Mouse (Mus musculus) right cerebral cortex, postnatal 25 days (tissue): Measurements from ENCODE around the gene Hgfac.

Experiments used
- DNase-seq: peaks from one replicate; pipeline ENCODE4 v3.0.0; 2022

The Hgfac gene

GRCm38 (mm10) chr5:35041268-35041829 lies at the start of gene Hgfac:
TSS of gene Hgfac (plus strand) at chr5:35041509.
- no peak for DNase-seq

GRCm38 (mm10) chr5:34998754-34999153 lies 42.6 kb upstream of the Hgfac start:
- DNase-seq: no peak

GRCm38 (mm10) chr5:34999281-34999680 lies 42.0 kb upstream of the Hgfac start:
- no peak for DNase-seq

- DNase-seq: no peak
These were observed 41.0 kb upstream of the Hgfac start for GRCm38 (mm10) chr5:35000323-35000722.

- no peak for DNase-seq
These were observed 40.2 kb upstream of the Hgfac start for GRCm38 (mm10) chr5:35001144-35001543.

GRCm38 (mm10) chr5:35003611-35004162 lies 37.6 kb upstream of the Hgfac start:
- no peak for DNase-seq

GRCm38 (mm10) chr5:35004769-35005168 lies 36.5 kb upstream of the Hgfac start:
- DNase-seq: no peak

GRCm38 (mm10) chr5:35005659-35006058 lies 35.6 kb upstream of the Hgfac start:
- no peak for DNase-seq

- no peak for DNase-seq
These were observed 34.7 kb upstream of the Hgfac start for GRCm38 (mm10) chr5:35006599-35006998.

- no peak for DNase-seq
These were observed 32.1 kb upstream of the Hgfac start for GRCm38 (mm10) chr5:35009163-35009562.

GRCm38 (mm10) chr5:35010656-35011055 lies 30.7 kb upstream of the Hgfac start:
- DNase-seq: no peak

- DNase-seq: no peak
These were observed 30.0 kb upstream of the Hgfac start for GRCm38 (mm10) chr5:35011156-35011923.

GRCm38 (mm10) chr5:35014036-35014435 lies 27.3 kb upstream of the Hgfac start:
- DNase-seq: no peak

- DNase-seq: peak; percentile 40
These were observed 21.5 kb upstream of the Hgfac start for GRCm38 (mm10) chr5:35019673-35020300.

- DNase-seq: no peak
These were observed 20.7 kb upstream of the Hgfac start for GRCm38 (mm10) chr5:35020410-35021241.

- no peak for DNase-seq
These were observed 16.3 kb upstream of the Hgfac start for GRCm38 (mm10) chr5:35024975-35025374.

GRCm38 (mm10) chr5:35029303-35029702 lies 12.0 kb upstream of the Hgfac start:
- DNase-seq: no peak

GRCm38 (mm10) chr5:35029755-35030154 lies 11.6 kb upstream of the Hgfac start:
- DNase-seq: no peak

GRCm38 (mm10) chr5:35033068-35033467 lies 8.2 kb upstream of the Hgfac start:
- DNase-seq: no peak

- no peak for DNase-seq
These were observed 7.7 kb upstream of the Hgfac start for GRCm38 (mm10) chr5:35033619-35034018.

GRCm38 (mm10) chr5:35035141-35035540 lies 6.2 kb upstream of the Hgfac start:
- no peak for DNase-seq

GRCm38 (mm10) chr5:35035795-35036194 lies 5.5 kb upstream of the Hgfac start:
- DNase-seq: no peak

- no peak for DNase-seq
These were observed 3.9 kb upstream of the Hgfac start for GRCm38 (mm10) chr5:35037438-35037837.
